Mouse (Mus musculus) kidney, adult 2 months (tissue): Measurements from ENCODE around the gene Ppp6r3. TPM values are rescaled to one million over a fixed set of nuclear protein-coding genes. Genes with fewer than 3 reads are reported as not detected.
A peak's percentile ranks its signal among the peaks of the same experiment; 100 is the strongest.

Source experiments
- DNase-seq: peaks from one replicate; pipeline ENCODE4 v3.0.0; 2021
- H3K27ac ChIP-seq: fragments of 200-500 bp; 2 replicates; pipeline ENCODE4 v1.5.1; 2012; ENCODE audit warnings: low read depth, low read length, control low read depth, inconsistent platforms; ENCODE audit not compliant: insufficient read depth
- H3K27me3 ChIP-seq: fragments of 200-500 bp; replicated peaks from 2 replicates; pipeline ENCODE4 v1.6.1; 2012; ENCODE audit warnings: mild to moderate bottlenecking, moderate library complexity, low read length, inconsistent platforms; ENCODE audit not compliant: control insufficient read depth, insufficient read depth
- H3K36me3 ChIP-seq: fragments of 200-500 bp; 2 replicates; pipeline ENCODE4 v1.6.1; 2012; ENCODE audit warnings: mild to moderate bottlenecking, moderate library complexity, low read length, inconsistent platforms; ENCODE audit not compliant: control insufficient read depth, insufficient read depth
- H3K4me1 ChIP-seq: fragments of 200-500 bp; 2 replicates; pipeline ENCODE4 v1.6.1; 2011; ENCODE audit warnings: low read length; ENCODE audit not compliant: control insufficient read depth, insufficient read depth
- H3K4me3 ChIP-seq: fragments of 200-500 bp; 2 replicates; pipeline ENCODE4 v1.5.1; 2011; ENCODE audit warnings: mild to moderate bottlenecking, low read depth, low read length, control low read depth; ENCODE audit not compliant: insufficient read depth
- CTCF ChIP-seq: fragments of 200-500 bp; conservative IDR thresholded peaks from 2 replicates; pipeline ENCODE4 v1.5.1; 2011; ENCODE audit warnings: low read depth, mild to moderate bottlenecking, control low read depth, low read length, moderate library complexity, mixed read lengths; ENCODE audit not compliant: insufficient read depth, insufficient read length
- POLR2A ChIP-seq: fragments of 200-500 bp; IDR thresholded peaks from one replicate; pipeline ENCODE4 v1.6.1; 2011; ENCODE audit warnings: low read depth, low read length, control low read depth
- WGBS: fragments of 180-500 bp; shearing (Covaris S2); methylation state at CpG from one replicate; pipeline ENCODE4 v1.1.7; 2018; 5-methylcytosine and 5-hydroxymethylcytosine counted together
- polyA plus RNA-seq: library from polyadenylated mRNA; depleted of rRNA; stranded (reverse); fragments of >200 nt; gene quantifications from 2 replicates; pipeline ENCODE4 v1.2.3, GENCODE M21; 2012

The Ppp6r3 gene
- polyA plus RNA-seq, 1 experiment: 52.5 TPM

GRCm38 (mm10) chr19:3612534-3613273 is 37.2 kb upstream of the Ppp6r3 start:
- no peak overlapping the region for H3K4me3 ChIP-seq
- H3K4me1 ChIP-seq: no peaks in the 10 kb centered on the region
- no peaks in the 10 kb centered on the region for H3K27me3 ChIP-seq
- H3K36me3 ChIP-seq: no peaks in the 10 kb centered on the region
- 80% methylated on average over 4 of the region's 4 CpGs for WGBS
- no peak for DNase-seq
- no peak overlapping the region for H3K27ac ChIP-seq
- TF ChIP-seq CTCF (no peak), POLR2A (no peak)

GRCm38 (mm10) chr19:3611730-3612129 is 36.2 kb upstream of the Ppp6r3 start:
- Histone ChIP-seq H3K4me3 (no peak overlapping the region), H3K36me3 (no peaks in the 10 kb centered on the region), H3K4me1 (no peaks in the 10 kb centered on the region), H3K27me3 (no peaks in the 10 kb centered on the region), H3K27ac (no peak overlapping the region)
- DNase-seq: no peak
- TF ChIP-seq CTCF (no peak), POLR2A (no peak)
- 69% methylated on average over 8 of the region's 8 CpGs for WGBS

- Histone ChIP-seq H3K4me3 (no peak overlapping the region), H3K27ac (no peak overlapping the region), H3K27me3 (no peaks in the 10 kb centered on the region), H3K36me3 (no peaks in the 10 kb centered on the region), H3K4me1 (no peaks in the 10 kb centered on the region)
- 95% methylated on average over 2 of the region's 2 CpGs for WGBS
- peak; percentile 56 for DNase-seq
- TF ChIP-seq CTCF (no peak), POLR2A (no peak)
These were observed 35.3 kb upstream of the Ppp6r3 start for GRCm38 (mm10) chr19:3610886-3611285.

- WGBS: 59% methylated on average over 10 of the region's 10 CpGs
- TF ChIP-seq CTCF (no peak), POLR2A (no peak)
- peak; percentile 28 for DNase-seq
- Histone ChIP-seq H3K27me3 (no peaks in the 10 kb centered on the region), H3K4me3 (no peak overlapping the region), H3K4me1 (no peaks in the 10 kb centered on the region), H3K27ac (no peak overlapping the region), H3K36me3 (no peaks in the 10 kb centered on the region)
These were observed 34.3 kb upstream of the Ppp6r3 start for GRCm38 (mm10) chr19:3609826-3610225.

- 92% methylated on average over 5 of the region's 5 CpGs for WGBS
- H3K27me3 ChIP-seq: no peaks in the 10 kb centered on the region
- TF ChIP-seq CTCF: no peak
- TF ChIP-seq POLR2A: no peak
- H3K27ac ChIP-seq: no peak overlapping the region
- no peaks in the 10 kb centered on the region for H3K4me1 ChIP-seq
- H3K36me3 ChIP-seq: no peaks in the 10 kb centered on the region
- H3K4me3 ChIP-seq: no peak overlapping the region
- no peak for DNase-seq
These were observed 18.8 kb upstream of the Ppp6r3 start for GRCm38 (mm10) chr19:3594316-3594715.

- H3K4me1 ChIP-seq: no peaks in the 10 kb centered on the region
- 86% methylated on average over 7 of the region's 7 CpGs for WGBS
- TF ChIP-seq CTCF: no peak
- TF ChIP-seq POLR2A: no peak
- H3K27me3 ChIP-seq: no peaks in the 10 kb centered on the region
- no peak for DNase-seq
- H3K4me3 ChIP-seq: no peak overlapping the region
- H3K36me3 ChIP-seq: no peaks in the 10 kb centered on the region; the same call in 1 of the 2 replicates
- no peak overlapping the region for H3K27ac ChIP-seq
These were observed 18.0 kb upstream of the Ppp6r3 start for GRCm38 (mm10) chr19:3593379-3594055.

GRCm38 (mm10) chr19:3589968-3590367 is 14.4 kb upstream of the Ppp6r3 start:
- H3K27me3 ChIP-seq: no peaks in the 10 kb centered on the region
- WGBS: 95% methylated on average over 4 of the region's 4 CpGs
- no peak for DNase-seq
- H3K36me3 ChIP-seq: no peaks in the 10 kb centered on the region; the same call in 1 of the 2 replicates
- no peaks in the 10 kb centered on the region for H3K4me1 ChIP-seq
- H3K27ac ChIP-seq: no peak overlapping the region
- TF ChIP-seq POLR2A: no peak
- no peak for TF ChIP-seq CTCF
- no peak overlapping the region for H3K4me3 ChIP-seq
